Mouse (Mus musculus): ENCODE measurements at regions not wholly inside any gene's neighbourhood (a gene's known extent, or its start where the extent isn't known, plus 50 kb on each side); places are given as distances from the start of the nearest gene placed in this dataset.

DNA sequence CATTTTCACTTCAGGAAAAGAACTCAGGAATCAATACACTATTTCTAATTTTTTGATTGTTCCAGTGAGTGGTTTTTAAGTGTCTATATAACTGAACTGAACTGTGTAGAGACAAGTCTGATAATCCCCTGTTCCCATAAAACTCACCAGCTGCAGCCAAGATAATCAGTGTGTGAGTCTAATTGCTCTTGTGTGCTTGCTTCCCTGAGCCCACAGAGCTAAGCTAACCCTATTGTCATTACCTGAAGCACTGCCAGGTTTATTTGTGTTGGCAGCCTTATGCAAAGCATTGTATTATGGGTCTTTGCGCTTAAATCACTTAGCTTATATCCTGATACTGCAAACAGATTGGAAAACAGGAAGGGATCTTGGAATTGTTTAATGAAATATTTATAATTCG lies 1663.8 kb downstream of the 4930444P10Rik start:
- ATAC-seq (replicated peaks; ENCODE audit: low FRiP score, poor library complexity, severe bottlenecking): no peak

DNA sequence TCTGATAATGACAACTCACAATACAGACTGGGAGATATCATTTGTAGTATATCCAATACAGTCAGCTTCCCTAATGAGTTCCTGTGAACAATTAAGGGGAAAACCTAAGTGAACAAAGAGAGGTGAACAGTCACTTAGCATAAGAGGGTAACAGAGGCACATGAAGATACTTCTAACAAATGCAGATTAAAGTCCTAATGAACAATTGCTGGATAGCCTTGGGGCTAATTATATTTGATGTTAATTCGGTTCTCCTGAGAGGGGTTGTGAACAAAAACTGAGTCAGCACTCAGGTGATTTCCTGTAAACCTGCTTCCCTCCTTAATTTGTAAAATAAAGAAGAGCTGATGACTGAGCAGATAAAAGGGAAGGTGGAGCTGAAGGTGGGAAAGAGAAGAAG lies 1672.1 kb downstream of the 4930444P10Rik start:
- no peak for ATAC-seq (replicated peaks; ENCODE audit: low FRiP score, poor library complexity, severe bottlenecking)

DNA sequence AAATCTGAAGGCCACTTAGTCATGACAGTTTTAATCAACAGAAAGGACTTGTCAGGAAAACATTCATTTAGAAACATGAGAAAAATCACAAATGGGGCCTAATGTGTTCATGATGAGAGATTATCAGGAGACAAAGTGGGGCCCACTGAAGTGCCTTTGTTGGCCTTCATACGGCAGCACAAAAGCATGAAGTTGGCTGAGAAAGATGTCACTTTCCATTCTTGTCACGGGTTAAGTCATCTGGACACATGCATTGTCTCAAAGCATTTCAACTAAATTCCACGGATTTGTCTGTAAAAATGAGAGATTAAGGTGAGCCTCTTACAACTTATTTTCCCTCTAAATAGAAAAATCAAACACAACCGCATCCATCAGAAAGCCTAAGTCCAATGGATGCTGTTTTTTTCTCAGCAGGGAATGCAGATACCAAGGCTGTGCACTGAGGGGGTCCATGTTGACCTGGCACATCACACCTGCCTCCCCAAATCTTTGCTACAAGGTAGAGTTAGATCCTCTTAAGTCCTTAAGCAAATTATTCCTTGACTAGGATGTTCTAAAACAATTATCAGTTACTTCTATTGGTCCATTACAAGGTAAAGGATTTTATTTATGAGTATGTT lies 1679.2 kb downstream of the 4930444P10Rik start:
- ATAC-seq (replicated peaks; ENCODE audit: low FRiP score, poor library complexity, severe bottlenecking): no peak

DNA sequence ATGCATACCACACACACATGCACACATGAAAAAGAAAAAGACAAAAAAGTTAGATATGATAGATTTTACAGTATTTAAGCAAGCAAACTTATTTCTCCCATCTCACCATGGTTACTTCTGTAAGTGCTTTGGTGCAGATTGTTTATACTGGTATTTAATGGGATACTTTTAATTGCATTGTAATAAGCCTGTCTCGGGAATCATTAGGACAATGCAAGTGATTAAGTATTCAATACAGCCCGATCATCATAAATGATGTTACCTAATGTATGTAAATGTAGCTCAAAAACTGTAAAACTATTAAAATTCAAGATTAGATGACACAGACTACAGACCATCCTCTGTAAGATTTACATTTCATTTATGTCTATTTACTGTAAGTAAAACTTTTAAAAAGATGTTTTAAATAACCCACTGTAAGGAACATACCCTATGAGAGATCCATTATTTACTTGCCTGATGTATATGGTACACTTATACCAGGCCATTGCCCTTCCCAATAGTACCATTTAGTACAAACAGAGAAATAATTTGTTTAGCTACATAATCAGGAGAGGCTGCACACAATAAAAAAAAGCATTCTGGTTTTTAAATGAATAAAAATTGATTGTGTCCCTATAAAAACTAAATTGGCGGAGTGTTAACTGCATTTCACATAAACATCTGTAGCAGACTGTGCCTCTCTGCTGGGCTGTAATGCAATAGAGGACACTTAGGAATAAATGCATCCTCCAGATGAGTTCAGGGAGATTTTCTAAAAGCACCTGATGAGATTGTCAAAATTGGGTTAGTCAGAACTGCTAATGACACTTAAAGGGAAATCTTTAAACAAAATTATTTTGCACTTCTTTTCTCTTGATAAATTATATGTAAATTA lies 1722.9 kb downstream of the 4930444P10Rik start:
- ATAC-seq (replicated peaks; ENCODE audit: low FRiP score, poor library complexity, severe bottlenecking): no peak

GRCm38 (mm10) chr1:14359998-14360640 lies 1733.0 kb downstream of the 4930444P10Rik start:
- ATAC-seq (replicated peaks; ENCODE audit: low FRiP score, poor library complexity, severe bottlenecking): no peak
